Mouse (Mus musculus) midbrain, embryonic 14.5 days (tissue): ENCODE data around the gene Tent2. TPM values are rescaled to one million over a fixed set of nuclear protein-coding genes. Genes with fewer than 3 reads are reported as not detected.

Experiments used
- ATAC-seq: fragments of 200-750 bp; cut with Nextera tagmentation; 2 replicates; pipeline ENCODE4 v1.8.0; 2017; ENCODE audit warnings: moderate number of reproducible peaks, moderate library complexity; ENCODE audit not compliant: low FRiP score, low TSS enrichment
- DNase-seq: peaks from one replicate; pipeline ENCODE4 v3.0.0-alpha.2; 2015
- H3K27ac ChIP-seq: fragments of 300-500 bp; sonication (generic); replicated peaks from 2 replicates; pipeline ENCODE4 v1.5.1; 2014; ENCODE audit warnings: mild to moderate bottlenecking, low read depth, low read length, moderate library complexity
- H3K27me3 ChIP-seq: fragments of 300-500 bp; sonication (generic); 2 replicates; pipeline ENCODE4 v1.6.1; 2014; ENCODE audit warnings: low read length, control low read depth, mixed read lengths; ENCODE audit not compliant: control insufficient read depth, insufficient read depth
- H3K36me3 ChIP-seq: fragments of 300-500 bp; sonication (generic); 2 replicates; pipeline ENCODE4 v1.6.1; 2014; ENCODE audit warnings: low read length, control low read depth; ENCODE audit not compliant: control insufficient read depth, insufficient read depth
- H3K4me1 ChIP-seq: fragments of 300-500 bp; sonication (generic); 2 replicates; pipeline ENCODE4 v1.6.1; 2014; ENCODE audit warnings: mild to moderate bottlenecking, antibody characterized with exemption, low read length, control low read depth; ENCODE audit not compliant: control insufficient read depth, insufficient read depth
- H3K4me2 ChIP-seq: fragments of 300-500 bp; sonication (generic); 2 replicates; pipeline ENCODE4 v1.6.1; 2014; ENCODE audit warnings: mild to moderate bottlenecking, low read length, moderate library complexity
- H3K4me3 ChIP-seq: fragments of 300-500 bp; sonication (generic); replicated peaks from 2 replicates; pipeline ENCODE4 v1.5.1; 2014; ENCODE audit warnings: low read depth, low read length
- H3K9ac ChIP-seq: fragments of 300-500 bp; sonication (generic); replicated peaks from 2 replicates; pipeline ENCODE4 v1.6.1; 2014; ENCODE audit warnings: mild to moderate bottlenecking, low read length, moderate library complexity
- H3K9me3 ChIP-seq: fragments of 300-500 bp; sonication (generic); 2 replicates; pipeline ENCODE4 v1.6.1; 2016; ENCODE audit warnings: low read length, control low read depth, mixed read lengths; ENCODE audit not compliant: control insufficient read depth
- WGBS: fragments of 180-500 bp; shearing (Covaris S2); extraction: QIAGEN DNeasy Blood & Tissue Kit; methylation state at CpG from one replicate; pipeline ENCODE4 v1.1.7; 2014; 5-methylcytosine and 5-hydroxymethylcytosine counted together
- polyA plus RNA-seq: library from polyadenylated mRNA; unstranded; fragments of >200 nt; fragmentation: Nextera tagmentation; extraction: Ambion mirVana; gene quantifications from 2 replicates; pipeline ENCODE4 v1.2.1, GENCODE M21; 2014

The Tent2 gene
- polyA plus RNA-seq, 1 experiment from 2014 or later = 54.8 TPM

DNA sequence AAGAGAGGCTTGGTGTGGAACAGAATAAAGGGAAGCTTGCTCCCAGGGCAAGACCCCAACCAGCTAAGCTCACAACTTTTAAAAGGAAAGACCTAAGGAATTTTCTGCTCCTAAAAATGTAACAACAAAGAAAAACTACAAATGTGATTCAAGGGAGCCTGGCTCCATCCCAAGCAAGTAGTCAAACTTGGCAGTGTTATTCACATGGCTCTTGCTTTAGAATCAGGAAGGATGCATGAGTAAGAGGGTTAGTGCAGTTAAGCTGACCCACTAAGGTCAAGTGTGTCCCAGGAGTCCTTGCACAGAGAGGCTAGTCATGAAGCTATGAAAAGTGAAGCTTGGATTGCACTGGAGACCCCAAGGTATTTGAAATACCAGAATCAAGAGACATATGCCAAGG, 29.7 kb downstream of the Tent2 start:
- no peak overlapping the region for H3K4me3 ChIP-seq
- H3K4me2 ChIP-seq = no peak overlapping the region
- ATAC-seq = no peak

DNA sequence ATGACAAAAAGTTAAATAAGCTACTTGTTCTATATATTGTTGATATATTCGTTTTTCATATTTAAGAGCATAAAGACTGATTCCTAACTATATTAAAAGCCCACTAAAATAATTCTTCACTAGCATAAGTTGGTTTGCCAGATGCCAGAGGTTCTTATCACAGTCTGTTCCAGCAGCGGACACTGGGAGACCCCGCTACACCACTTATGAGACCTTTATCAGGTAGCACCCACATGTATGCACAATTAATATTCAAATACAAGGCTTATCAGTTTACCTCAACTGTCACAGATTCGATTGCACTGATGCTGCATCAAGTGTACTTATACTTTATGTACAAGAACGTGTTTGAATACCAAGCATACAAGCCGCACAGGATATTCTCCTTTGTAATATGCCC, 33.9 kb downstream of the Tent2 start:
- Histone ChIP-seq H3K4me2 (no peak overlapping the region), H3K4me3 (no peak overlapping the region), H3K27ac (no peak overlapping the region), H3K9ac (no peak overlapping the region), H3K36me3 (peaks cover 33% of the 10 kb centered on the region), H3K9me3 (no peaks in the 10 kb centered on the region), H3K4me1 (no peaks in the 10 kb centered on the region), H3K27me3 (no peaks in the 10 kb centered on the region)
- 95% methylated on average over 6 of the region's 6 CpGs for whole genome bisulfite sequencing
- ATAC-seq (no peak), DNase-seq (no peak)

More for the DNA sequence above, 29.7 kb downstream of the Tent2 start:
- Histone ChIP-seq H3K9ac (no peak overlapping the region), H3K36me3 (peaks cover 37% of the 10 kb centered on the region), H3K27me3 (no peaks in the 10 kb centered on the region), H3K4me1 (no peaks in the 10 kb centered on the region), H3K27ac (no peak overlapping the region), H3K9me3 (no peaks in the 10 kb centered on the region)
- no peak for DNase-seq

DNA sequence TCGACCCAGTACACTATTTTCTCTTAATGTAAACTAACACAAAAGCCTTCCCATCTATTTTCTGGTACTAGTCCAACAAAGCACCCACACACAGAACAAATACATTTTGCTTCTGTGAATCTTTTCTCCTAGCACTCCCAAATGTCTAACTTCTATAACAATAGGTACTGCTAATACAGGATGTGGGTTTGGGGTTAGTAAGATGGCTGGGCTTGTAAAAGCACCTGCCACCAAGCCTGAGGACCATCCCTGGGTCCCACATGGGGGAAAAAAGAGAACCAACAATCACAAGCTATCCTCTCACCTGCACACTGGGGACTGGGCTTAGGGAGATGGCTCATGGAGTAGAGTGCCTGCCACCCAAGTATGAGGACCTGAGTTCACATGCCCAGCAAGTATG, 38.9 kb downstream of the Tent2 start:
- DNase-seq (no peak), ATAC-seq (no peak)
- Histone ChIP-seq H3K9ac (no peak overlapping the region), H3K4me1 (no peaks in the 10 kb centered on the region), H3K36me3 (peaks cover 33% of the 10 kb centered on the region), H3K4me2 (no peak overlapping the region), H3K27me3 (no peaks in the 10 kb centered on the region), H3K9me3 (no peaks in the 10 kb centered on the region), H3K27ac (no peak overlapping the region), H3K4me3 (no peak overlapping the region)
- 95% methylated on average over 1 of the region's 1 CpGs for WGBS

DNA sequence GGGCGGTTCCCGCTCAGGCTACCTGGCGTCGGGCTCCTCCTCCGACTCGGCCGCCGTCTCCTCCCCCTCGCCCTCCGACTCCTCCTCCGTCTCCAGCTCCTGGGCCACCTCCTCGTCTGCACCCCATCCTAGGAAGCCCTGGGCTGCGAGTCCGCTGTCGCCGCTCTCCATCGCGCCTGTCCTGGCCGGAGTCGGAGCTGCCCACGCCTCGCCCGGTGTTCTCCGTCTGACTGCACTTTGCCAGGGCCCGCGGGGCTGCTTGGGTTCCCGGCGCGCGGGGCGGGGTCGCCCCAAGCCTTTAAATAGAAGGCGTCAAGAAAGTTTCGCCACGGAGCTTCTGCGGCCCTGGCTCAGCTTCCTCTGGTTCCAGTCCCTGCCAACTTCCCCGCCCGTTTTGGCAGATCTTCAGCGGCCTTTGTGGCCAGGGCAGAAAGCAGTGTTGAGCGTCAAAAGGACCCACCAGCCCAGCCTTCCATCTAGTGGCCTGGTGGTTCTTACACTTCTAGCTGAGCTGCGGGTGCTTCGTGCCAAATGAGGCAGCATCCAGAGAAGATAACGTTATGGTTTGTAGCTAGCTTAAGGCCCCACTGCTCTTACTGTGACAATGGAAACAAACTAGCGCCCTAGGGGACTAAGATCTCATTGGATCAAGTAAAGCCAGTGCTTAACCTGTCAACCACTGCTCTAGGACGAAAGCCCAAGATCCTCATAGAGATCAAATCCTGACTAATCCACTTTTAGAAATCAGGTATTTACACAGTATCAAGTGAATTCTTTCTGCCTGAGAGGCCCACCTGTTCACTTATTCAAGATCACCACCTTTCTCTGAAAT, 47.6 kb downstream of the Tent2 start, which contains the start of gene Cmya5:
Cmya5 (minus strand) TSS at position 389 of the 832 bp plus-strand sequence.
- peaks cover 10% of the 10 kb centered on the region; the same call in 1 of the 2 replicates for H3K36me3 ChIP-seq
- peak; percentile 83 for DNase-seq
- no peaks in the 10 kb centered on the region for H3K9me3 ChIP-seq
- peak within 1 kb of the TSS; percentile 43 for H3K4me3 ChIP-seq
- no peak within 1 kb of the TSS for H3K27ac ChIP-seq
- H3K9ac ChIP-seq = peak within 1 kb of the TSS; percentile 50
- ATAC-seq = peak; percentile 83
- H3K27me3 ChIP-seq = no peaks in the 10 kb centered on the region
- peaks cover 11% of the 10 kb centered on the region; the same call in 1 of the 2 replicates for H3K4me1 ChIP-seq
- under 1% methylated on average over 45 of the region's 45 CpGs for WGBS
- H3K4me2 ChIP-seq = peak within 1 kb of the TSS; percentile 86

DNA sequence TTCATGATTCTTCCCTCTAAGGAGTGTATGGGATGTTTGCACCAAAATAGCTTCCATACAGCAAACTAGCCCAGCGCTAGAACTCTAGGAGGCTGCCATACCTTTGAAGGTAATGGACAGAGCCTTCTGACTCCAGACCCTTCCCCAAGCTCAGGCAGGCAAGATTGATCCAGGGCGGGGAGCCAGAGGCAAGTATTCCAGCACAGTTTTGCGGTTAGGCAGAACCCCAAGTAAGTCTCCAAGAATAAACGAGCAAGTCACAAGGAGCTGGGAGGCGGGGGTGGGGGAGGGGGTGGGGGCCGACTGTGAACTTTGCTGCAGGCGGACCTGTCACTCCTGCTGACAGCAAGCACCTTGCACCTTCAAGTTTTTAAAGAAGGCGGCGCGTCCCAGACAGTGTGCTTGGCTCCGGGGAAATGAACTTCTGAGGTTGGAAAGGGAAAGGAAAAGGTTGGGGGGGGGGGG, 48.3 kb downstream of the Tent2 start:
- Histone ChIP-seq H3K9ac (peak overlapping the region; percentile 50; the same call in 1 of the 2 replicates), H3K4me1 (peaks cover 11% of the 10 kb centered on the region; the same call in 1 of the 2 replicates), H3K36me3 (peaks cover 5% of the 10 kb centered on the region; the same call in 1 of the 2 replicates), H3K9me3 (no peaks in the 10 kb centered on the region), H3K4me3 (peak overlapping the region; percentile 43), H3K27ac (no peak overlapping the region), H3K27me3 (no peaks in the 10 kb centered on the region), H3K4me2 (peak overlapping the region; percentile 86)
- ATAC-seq (no peak; the same call in 1 of the 2 replicates), DNase-seq (no peak)
- 13% methylated on average over 11 of the region's 11 CpGs for WGBS

DNA sequence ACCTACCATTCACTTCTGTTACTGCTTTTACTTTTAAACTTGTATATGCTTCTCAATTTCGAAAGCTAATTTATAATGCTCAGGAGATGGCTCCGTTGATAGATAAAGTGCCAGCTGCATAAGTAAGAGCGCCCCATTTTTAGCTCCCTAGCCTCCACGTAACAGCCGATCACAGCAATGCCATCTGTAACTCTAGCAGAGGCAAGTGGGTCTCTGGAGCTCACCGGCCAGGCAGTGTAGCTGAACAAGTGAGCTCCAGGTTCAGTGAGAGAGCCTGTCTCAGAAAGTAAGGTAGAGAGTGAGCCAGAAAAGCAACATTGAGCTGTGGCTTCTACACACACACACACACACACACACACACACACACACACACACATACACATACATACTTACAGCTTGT, 51.0 kb downstream of the Tent2 start:
- ATAC-seq = no peak
- no peak for DNase-seq
- no peak overlapping the region for H3K4me3 ChIP-seq
- H3K27ac ChIP-seq = no peak overlapping the region
- H3K9ac ChIP-seq = no peak overlapping the region
- H3K27me3 ChIP-seq = no peaks in the 10 kb centered on the region
- no peak overlapping the region for H3K4me2 ChIP-seq
- H3K36me3 ChIP-seq = no peaks in the 10 kb centered on the region
- H3K4me1 ChIP-seq = peaks cover 11% of the 10 kb centered on the region; the same call in 1 of the 2 replicates
- 97% methylated on average over 6 of the region's 6 CpGs for WGBS
- no peaks in the 10 kb centered on the region for H3K9me3 ChIP-seq

DNA sequence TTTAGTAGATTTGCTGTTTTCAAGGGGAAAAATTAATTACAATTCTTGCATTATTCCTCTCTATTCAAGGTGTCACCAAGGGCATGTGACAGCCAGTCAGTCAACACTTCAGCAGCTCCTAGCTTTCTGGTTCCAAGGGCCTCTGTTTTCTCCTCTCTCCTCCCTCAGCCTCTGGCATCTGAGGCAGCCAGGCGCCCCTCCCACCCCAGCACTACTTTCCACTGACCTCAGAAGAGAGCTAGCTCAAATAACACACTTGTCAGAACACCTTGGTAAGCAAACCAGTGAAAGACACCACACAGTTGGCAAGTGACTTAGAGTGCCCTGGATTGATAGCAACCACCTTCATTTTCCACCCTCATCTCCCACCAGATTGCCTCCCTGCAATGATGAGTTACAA, 54.1 kb downstream of the Tent2 start:
- no peak overlapping the region for H3K4me3 ChIP-seq
- H3K27ac ChIP-seq = no peak overlapping the region
- no peak overlapping the region for H3K9ac ChIP-seq
- no peaks in the 10 kb centered on the region for H3K36me3 ChIP-seq
- H3K9me3 ChIP-seq = no peaks in the 10 kb centered on the region
- ATAC-seq (no peak), DNase-seq (no peak)
- WGBS = 68% methylated on average over 1 of the region's 1 CpGs
- H3K4me1 ChIP-seq = no peaks in the 10 kb centered on the region
- H3K4me2 ChIP-seq = no peak overlapping the region
- H3K27me3 ChIP-seq = no peaks in the 10 kb centered on the region

DNA sequence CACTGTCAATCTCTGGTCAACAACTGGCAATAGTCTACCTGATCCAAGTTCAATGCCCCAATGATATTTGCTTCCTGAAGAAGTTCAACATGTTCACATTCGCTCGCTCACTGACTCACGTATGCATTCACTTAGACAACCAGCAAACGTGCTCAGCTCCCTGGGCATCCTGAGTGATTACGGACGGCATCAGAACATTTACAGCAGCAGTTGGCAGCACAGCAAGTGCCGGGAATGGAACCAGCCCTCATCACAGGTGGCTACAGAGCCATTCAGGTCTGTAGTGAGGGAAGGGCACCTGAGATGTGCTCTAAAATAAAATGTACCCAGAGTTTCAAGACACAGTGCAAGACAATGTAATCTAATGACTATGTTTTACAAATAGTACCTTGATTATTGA, 55.1 kb downstream of the Tent2 start:
- 93% methylated on average over 7 of the region's 7 CpGs for WGBS

DNA sequence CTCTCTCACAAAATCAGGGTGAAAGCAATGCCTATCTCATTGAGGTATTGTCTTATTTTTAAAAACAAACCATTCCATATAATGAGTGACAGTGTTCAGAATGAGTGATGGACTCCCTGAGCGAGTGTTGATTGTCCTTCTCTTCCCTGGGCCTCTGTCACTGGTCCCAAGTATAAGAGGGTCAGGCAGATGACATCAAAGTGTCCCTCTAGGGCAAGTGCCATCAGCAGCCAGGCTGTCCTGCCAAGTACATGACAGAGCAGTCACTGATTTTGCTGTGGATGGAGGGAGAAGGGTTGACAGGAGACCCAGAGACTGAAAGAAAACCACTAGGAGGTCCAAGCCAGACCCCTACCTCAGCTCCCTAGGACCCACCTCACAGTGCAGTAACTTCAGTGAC, 55.9 kb downstream of the Tent2 start:
- Histone ChIP-seq H3K9me3 (no peaks in the 10 kb centered on the region), H3K27me3 (no peaks in the 10 kb centered on the region), H3K9ac (no peak overlapping the region), H3K4me2 (no peak overlapping the region), H3K4me3 (no peak overlapping the region), H3K4me1 (no peaks in the 10 kb centered on the region), H3K36me3 (no peaks in the 10 kb centered on the region), H3K27ac (no peak overlapping the region)
- ATAC-seq = no peak
- DNase-seq = no peak
- WGBS = 87% methylated on average over 1 of the region's 1 CpGs

More for the DNA sequence above, 55.1 kb downstream of the Tent2 start:
- Histone ChIP-seq H3K9ac (no peak overlapping the region), H3K9me3 (no peaks in the 10 kb centered on the region), H3K27ac (no peak overlapping the region), H3K4me3 (no peak overlapping the region), H3K4me1 (no peaks in the 10 kb centered on the region), H3K27me3 (no peaks in the 10 kb centered on the region), H3K4me2 (no peak overlapping the region), H3K36me3 (no peaks in the 10 kb centered on the region)
- DNase-seq (no peak), ATAC-seq (no peak)
